Mouse (Mus musculus) telencephalon, adult 2 months (tissue): ENCODE measurements around the gene Phldb3.

Source experiments
- DNase-seq: peaks from one replicate; pipeline ENCODE4 v3.0.0-alpha.2; 2011; ENCODE audit warnings: low read depth, low spot score

The Phldb3 gene

DNA sequence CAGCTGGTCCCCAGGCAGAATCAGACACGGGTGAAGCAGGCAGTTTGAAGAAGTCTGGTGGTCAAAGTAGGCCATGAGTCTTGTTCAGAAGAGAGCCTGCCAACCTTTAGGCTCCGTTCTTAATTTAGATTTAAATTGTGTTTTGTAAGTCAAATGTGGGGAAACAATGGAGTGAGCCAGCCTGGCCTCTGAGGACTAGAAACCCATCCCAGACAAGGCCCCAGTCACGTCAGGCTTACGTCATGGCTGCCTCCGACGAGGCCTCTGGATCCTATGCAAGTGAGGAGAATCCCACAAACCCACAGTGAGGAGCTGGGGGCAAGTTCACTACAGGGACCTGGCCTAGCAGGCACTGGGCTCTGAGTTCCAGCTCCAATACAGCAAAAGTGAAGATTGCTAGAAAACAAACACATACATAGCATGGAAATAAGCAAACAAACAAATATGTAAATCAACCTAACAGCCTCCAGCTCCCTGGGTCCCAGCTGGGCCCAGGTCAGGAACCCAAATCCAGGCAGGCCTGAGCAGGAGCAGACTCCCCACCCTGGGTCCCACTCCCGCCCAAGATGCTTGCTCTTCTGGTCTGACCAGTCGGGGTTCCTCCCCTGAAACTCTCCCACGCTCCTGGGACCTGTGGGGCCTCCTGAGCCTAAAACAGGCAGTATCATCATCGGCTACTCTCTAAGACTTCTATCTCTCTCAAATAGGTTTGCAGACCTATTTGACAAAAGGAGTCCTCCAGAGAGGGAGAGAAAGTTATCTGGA is 19.7 kb downstream of the Phldb3 start:
- DNase-seq: no peak

DNA sequence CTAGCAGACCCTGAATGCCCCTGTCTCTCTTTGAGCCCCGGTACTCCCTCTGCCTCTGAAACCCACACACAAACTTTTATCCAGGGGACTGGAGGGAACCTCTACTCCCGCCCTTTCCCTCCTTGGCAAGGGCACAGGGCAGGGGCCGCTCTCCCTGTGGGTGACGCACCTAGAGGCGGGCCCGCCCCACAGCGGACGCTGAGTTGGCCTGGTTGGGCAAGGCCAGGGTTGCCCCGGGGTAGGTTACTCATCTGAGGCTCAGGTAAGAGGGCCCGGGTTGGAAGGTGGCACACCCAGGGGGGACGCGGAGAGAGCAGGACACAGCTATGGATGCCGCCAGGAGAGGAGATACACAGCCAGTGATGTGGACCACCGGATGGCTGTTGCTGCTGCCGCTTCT is 25.7 kb downstream of the Phldb3 start, which contains the start of gene Lypd3:
Gene Lypd3, plus strand, starts transcription at position 287 of the 400 bp plus-strand sequence.
- no peak for DNase-seq

DNA sequence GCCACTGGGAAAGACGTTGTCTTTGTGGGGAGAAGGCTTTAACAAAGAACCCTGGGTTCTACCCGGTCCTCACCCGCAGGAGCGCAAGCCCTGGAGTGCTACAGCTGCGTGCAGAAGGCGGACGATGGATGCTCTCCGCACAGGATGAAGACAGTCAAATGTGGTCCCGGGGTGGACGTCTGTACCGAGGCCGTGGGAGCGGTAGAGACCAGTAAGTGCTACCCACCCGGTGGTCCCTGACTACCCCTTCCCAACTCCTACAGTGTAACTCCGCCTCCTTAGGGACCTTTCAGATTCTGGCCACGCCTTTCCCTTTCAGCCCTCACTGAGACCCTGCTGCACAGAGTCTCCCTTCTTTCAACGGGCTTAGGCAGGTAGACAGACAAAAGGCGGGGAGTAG is 26.5 kb downstream of the Phldb3 start:
- DNase-seq: no peak

DNA sequence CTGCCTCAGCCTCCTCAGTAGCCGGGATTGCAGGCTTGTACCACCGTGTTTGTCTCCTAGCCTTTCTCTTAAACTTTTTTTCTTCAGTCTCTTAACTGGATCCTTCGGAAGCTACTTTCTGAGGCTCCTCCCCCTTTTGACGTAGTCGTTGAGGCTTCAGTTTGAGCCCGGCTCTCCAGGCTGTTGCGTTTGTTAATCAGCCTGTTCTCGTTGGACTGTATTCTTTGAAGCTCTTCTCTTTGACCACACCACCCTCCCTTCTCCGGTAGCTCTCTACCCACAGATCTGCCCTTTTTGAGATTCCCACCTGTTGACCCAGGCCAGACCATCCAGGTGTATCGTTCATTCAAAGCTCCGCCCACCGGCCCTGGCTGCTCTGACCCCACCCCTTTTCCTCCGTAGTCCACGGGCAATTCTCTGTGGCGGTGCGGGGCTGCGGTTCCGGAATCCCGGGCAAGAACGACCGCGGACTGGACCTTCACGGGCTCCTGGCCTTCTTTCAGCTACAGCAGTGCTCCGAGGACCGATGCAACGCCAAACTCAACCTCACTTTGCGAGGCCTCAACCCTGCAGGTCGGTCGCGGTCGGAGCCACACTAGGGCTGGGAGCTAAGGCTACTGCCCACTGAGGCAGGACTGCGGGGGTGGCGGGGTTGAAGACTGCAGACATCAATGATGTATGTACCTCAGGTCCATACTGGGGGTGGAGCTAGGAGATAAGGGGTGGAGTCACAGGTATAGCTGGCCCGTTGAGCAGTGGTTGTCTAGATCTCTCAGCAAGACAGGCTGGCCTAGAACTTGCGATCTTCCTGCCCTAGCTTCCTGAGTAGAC is 27.7 kb downstream of the Phldb3 start:
- DNase-seq: no peak

DNA sequence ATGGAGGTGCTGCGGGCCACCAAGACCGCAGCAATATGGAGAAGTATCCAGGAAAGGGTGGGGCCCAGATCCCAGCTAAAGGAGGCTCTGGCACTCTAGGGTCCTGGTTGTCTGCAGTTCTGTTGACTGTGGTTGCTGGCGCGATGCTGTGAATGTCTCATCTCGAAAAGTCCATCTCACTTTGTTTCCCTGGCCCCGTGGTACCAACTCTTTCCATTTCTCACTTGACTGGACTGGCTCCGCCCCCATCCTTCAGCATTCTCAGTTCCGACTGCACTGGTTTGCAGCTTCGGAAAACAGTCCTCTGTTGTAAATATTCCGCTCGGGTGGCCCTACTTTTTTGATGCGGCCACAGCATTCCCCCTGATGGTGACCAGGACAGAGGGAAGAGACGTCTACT is 29.9 kb downstream of the Phldb3 start:
- no peak for DNase-seq

DNA sequence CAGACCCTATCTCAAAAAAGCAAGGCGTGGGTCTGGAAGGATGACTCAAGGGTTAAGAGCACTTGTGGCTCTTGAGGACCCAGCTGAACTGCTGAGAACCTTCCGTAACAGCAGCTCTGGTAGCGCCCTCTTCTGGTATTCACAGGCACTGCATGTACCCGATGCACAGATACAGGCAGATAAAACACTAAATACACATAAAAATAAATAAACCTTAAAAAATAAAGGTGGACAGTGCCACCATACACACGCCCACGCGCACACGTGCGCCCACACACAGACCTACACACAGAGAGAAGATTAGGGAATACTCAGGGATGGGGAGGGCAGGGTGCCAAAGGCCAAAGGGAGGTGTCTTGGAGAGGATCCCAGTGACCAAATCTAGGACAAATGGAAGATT is 31.9 kb downstream of the Phldb3 start:
- no peak for DNase-seq

DNA sequence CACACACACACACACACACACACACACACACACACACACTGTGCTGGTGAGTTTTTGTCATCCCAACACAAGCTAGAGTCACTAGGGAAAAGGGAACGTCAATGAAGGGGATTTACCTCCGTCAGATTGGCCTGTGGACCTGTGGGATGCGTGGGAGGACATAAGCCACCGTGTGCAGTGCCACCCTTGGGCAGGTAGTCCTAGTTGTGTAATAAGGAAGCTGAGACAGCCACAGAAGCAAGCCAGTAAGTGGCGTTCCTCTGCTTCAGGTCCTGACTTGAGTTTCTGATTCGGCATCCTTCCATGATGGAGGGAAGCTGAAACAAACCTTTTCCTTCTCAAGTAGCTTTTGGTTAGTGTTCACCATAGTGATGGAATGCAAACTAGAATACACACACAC is 33.9 kb downstream of the Phldb3 start:
- no peak for DNase-seq

DNA sequence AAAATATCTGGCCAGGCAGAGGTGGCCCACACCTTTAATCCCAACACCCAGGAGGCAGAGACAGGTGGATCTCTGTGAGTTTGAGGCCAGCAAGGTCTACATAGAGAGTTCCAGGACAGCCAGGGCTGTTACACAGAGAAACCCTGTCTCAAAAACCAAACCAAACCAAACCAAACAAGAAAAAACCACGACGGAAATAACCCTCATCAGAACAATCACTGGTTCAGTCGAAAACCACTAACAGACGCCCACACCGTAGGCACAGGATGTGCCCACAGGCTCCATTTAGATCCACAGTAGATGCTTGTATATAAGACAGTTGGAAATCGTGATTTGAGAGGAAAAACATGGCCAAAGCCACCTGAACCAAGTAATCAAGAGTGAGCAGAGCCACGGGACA is 34.4 kb downstream of the Phldb3 start:
- no peak for DNase-seq

DNA sequence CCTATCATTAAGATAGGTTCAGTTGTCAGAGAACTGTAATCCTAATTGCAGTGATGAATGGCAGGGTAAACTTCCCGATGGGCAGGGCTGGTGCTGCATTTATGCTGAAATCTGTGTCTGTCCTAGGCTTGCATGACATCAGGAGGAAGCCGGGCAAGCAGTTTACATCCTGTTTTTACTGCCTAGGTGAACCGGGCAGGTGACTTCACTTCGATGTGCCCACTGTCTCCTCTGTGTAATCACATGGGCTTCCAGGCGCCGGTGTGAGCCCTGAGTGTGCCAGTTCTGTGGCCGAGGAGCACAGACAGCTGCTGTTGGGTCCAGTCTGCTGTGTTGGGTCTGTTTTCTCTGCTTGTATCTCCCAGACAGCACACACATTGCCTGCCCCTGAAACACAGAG is 35.9 kb downstream of the Phldb3 start:
- DNase-seq: no peak

DNA sequence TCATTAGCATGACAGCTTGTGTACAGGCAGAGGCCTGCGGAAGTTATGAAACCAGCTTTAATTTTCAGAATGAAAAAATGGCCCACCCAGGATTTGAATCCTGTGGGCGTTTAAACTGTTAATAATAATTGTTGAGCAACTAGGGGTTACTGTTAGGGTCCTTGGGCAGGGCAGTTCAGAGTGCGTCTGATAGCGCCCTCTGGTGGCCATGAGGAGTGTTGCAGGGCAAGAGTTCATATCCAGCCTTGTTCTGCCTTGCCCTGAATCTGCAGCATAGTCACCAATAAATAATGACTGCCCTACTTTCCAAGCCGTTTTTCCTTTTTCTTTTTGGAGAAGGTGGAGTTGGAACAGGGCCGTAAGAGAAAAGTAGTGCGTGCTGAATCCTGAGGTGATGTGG is 43.1 kb downstream of the Phldb3 start:
- DNase-seq: no peak

DNA sequence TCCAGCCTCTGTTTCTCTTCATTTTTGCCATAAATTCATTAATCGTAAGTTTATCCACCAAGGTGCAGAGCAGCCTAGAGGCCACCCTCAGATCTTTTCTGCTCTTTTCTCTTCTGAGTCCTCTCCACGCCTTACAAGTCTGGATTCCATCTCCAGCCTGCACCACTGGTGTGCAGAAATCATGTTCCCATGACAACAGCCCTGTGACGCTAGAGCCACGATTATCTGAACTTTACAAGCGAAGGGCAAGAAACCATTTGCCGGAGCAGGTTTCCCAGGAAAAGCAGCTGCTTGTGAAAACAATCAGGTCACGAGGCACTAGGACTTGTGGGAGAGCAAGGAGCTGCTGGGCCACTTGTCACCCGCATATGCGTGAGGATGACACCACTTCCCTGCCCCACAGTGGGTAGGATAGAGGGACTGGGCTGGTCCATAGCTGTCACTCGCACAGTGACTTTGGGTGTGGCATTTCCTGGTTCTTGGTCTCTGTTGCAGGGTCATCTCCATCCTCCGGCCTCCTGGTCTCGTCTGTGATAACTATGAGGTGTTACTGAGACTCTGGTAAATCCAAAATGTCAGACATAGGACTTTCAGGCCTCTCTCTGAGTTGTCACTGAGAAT is 49.3 kb downstream of the Phldb3 start:
- no peak for DNase-seq

DNA sequence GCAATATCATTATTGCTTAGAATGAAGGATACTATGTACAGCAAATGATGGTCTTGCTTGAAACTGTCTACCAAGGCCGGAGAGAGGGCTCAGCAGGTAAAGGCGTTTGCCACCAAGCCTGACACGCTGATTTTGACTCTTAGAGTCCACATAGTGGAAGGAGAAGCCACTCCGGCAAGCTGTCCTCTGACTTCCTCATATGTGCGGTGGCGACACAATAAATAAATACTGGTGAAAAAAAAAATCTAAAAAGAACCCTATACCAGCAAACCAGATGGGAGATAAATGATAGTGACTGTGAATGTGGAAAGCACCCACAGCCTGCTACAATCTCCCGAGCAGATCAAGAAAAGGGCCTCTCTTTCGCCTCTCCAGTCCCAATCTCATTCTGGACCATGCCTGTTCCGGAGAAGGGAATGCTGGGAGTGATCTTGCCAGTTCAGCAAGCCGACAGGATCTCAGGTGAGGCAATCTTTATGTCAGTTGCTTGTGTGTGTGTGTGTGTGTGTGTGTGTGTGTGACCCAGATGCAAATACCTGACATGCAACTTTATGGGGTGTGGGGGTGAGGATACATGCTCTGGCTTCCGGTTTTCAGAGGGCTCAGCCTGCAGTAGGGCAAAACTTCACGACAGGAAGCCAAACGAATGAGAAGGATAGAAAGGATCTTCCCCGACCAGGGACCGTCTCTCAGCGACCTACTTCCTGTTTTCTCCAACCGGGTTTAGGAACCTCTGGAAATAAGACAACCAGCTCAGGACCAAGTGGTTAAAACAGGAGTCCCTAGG is 50.7 kb downstream of the Phldb3 start:
- no peak for DNase-seq

DNA sequence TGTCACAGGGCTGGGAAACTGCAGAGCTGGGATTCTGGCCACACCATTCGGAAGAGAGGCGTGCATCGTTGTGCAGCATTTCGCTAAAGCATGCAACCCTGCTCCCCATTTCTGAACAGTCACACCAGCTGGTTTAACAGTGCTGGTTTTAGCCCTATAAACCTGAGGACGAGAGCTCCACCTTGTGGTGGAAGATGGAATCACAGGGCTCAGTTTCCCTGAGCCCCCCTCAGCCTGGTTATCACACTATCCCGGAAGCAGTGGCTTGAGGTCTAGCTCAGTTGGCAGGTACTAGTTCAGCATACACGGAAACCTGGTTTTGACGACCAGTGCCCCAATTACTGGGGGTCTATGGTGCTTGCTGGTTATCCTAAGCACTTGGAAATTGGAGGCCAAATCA is 52.0 kb downstream of the Phldb3 start:
- DNase-seq: peak; percentile 39

DNA sequence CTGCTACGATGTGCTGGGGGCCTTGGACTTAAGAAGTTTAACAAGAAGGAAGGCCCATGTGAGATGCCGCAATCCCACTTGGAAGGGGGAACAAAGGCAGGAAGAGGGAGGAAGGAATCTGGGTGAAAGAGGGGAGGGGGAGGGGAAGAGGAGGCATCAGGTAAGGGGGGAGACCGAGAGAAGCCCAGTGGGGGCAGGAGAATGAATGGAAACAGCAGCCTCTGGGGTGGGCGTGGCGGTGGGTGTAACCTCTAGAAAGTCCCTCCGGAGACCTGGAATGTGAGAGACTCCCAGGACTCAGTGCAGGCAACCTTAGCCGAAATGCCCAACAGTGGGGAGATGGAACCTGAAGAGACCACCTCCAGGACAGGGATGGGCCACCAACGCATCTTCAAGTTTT is 53.7 kb downstream of the Phldb3 start:
- no peak for DNase-seq

DNA sequence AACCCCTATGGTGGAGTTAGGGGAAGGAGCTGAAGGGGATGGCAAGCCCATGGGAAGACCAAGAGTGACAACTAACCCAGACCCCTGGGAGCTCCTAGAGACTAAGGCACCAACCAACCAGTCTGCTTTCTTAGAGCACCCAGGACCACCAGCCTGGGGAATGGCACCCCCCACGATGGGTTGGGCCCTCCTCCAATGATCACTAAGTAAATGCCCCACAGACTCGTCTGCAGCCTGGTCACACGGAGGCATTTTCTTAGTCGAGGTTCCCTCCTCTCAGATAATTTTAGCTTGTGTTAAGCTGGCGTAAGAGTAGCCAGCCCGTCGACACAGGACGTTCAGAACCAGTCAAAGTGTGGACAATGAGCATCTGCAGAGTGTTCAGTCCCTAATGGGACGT is 54.4 kb downstream of the Phldb3 start:
- no peak for DNase-seq

DNA sequence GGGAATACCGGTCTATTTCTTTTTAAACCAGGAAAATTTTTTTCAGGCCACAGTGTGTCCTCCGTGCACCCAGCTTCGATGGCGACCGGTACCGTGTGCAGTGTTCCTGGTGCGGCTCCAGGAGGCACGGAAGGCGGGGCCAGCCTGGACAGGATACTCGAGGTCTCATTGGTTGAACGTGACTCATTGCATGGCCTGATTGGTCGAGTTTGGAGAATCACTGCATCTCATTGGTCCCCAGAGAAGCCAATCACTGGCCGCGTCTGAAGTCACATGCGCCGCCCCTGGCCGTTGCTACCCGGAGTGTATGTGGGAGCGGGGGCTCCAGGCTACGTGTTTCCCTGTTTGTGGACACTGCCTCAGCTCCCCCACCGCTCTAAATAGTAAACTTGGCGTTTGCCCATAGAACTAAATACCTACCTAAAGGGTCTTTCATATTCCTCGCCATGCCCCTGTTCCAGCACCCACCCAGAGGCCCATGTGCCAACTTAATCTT is 61.4 kb downstream of the Phldb3 start:
- DNase-seq: no peak

DNA sequence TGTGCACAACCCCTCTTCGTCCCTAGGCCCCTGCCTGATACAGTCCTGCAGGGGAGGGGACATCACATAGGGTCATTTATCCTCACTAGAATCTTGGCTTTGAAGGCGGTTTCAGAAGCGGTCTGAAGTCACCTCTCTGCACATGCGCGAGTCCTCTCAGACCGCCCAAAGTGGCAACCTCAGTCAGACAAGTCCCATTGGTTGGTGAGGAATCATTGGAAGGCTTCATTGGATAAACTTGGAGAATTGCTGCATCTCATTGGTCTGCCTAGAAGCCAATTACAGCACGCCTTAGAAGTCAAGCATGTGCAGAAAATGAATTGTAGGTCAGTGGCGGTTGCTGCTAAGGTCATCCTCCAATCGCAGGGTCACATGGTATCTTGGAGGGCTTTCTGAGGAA is 66.0 kb downstream of the Phldb3 start, which contains the start of gene Tex101:
Gene Tex101, minus strand, starts transcription at position 101 of the 400 bp plus-strand sequence.
- no peak for DNase-seq
